Mouse (Mus musculus) lung, postnatal 0 days (tissue): ENCODE results near the gene Serpina3b.

Experiments used
- CTCF ChIP-seq: IDR thresholded peaks from 2 replicates; pipeline ENCODE4 v1.5.1; 2016; ENCODE audit warnings: antibody characterized with exemption, mild to moderate bottlenecking
- EP300 ChIP-seq: IDR thresholded peaks from 2 replicates; pipeline ENCODE4 v1.6.1; 2016; ENCODE audit warnings: antibody characterized with exemption, mild to moderate bottlenecking, control low read depth

- TF ChIP-seq CTCF (no peak), EP300 (no peak)
Measured at GRCm38 (mm10) chr12:104105847-104106246, 21.9 kb upstream of the Serpina3b start.
